Mouse (Mus musculus) stomach, postnatal 0 days (tissue): ENCODE measurements at regions not wholly inside any gene's neighbourhood (a gene's known extent, or its start where the extent isn't known, plus 50 kb on each side); places are given as distances from the start of the nearest gene placed in this dataset.

Experiments used
- ATAC-seq: fragments of 200-750 bp; cut with Nextera tagmentation; 2 replicates; pipeline ENCODE4 v1.8.0; 2017; ENCODE audit not compliant: low FRiP score, low TSS enrichment
- DNase-seq: peaks from one replicate; pipeline ENCODE4 v3.0.0-alpha.2; 2016; ENCODE audit warnings: low spot score
- H3K27ac ChIP-seq: fragments of 300-500 bp; sonication (generic); replicated peaks from 2 replicates; pipeline ENCODE4 v1.5.1; 2014; ENCODE audit warnings: mild to moderate bottlenecking, control low read depth
- H3K27me3 ChIP-seq: fragments of 300-500 bp; sonication (generic); 2 replicates; pipeline ENCODE4 v1.6.1; 2014; ENCODE audit warnings: low read length; ENCODE audit not compliant: control insufficient read depth, insufficient read depth
- H3K36me3 ChIP-seq: fragments of 300-500 bp; sonication (generic); 2 replicates; pipeline ENCODE4 v1.6.1; 2014; ENCODE audit warnings: low read length, mixed read lengths; ENCODE audit not compliant: control insufficient read depth, insufficient read depth
- H3K4me1 ChIP-seq: fragments of 300-500 bp; sonication (generic); replicated peaks from 2 replicates; pipeline ENCODE4 v1.6.1; 2014; ENCODE audit warnings: antibody characterized with exemption; ENCODE audit not compliant: control insufficient read depth, insufficient read depth
- H3K4me2 ChIP-seq: fragments of 300-500 bp; sonication (generic); replicated peaks from 2 replicates; pipeline ENCODE4 v1.6.1; 2014; ENCODE audit warnings: low read depth, mild to moderate bottlenecking, control low read depth, moderate library complexity
- H3K4me3 ChIP-seq: fragments of 300-500 bp; sonication (generic); 2 replicates; pipeline ENCODE4 v1.5.1; 2014; ENCODE audit warnings: low read depth, low read length, control low read depth
- H3K9ac ChIP-seq: fragments of 300-500 bp; sonication (generic); 2 replicates; pipeline ENCODE4 v1.6.1; 2014; ENCODE audit warnings: mild to moderate bottlenecking, low read length, control low read depth, mixed read lengths
- H3K9me3 ChIP-seq: fragments of 300-500 bp; sonication (generic); 2 replicates; pipeline ENCODE4 v1.6.1; 2016; ENCODE audit warnings: low read length; ENCODE audit not compliant: control insufficient read depth
- CTCF ChIP-seq: IDR thresholded peaks from 2 replicates; pipeline ENCODE4 v1.5.1; 2016; ENCODE audit warnings: antibody characterized with exemption, low read depth, mild to moderate bottlenecking, moderate library complexity
- EP300 ChIP-seq: optimal IDR thresholded peaks from 2 replicates; pipeline ENCODE3; 2016; ENCODE audit warnings: antibody characterized with exemption
- WGBS: fragments of 180-500 bp; shearing (Covaris S2); extraction: QIAGEN DNeasy Blood & Tissue Kit; methylation state at CpG from one replicate; pipeline ENCODE4 v1.1.7; 2014; 5-methylcytosine and 5-hydroxymethylcytosine counted together

- H3K36me3 ChIP-seq, result no peaks in the 10 kb centered on the region
- WGBS, result 80% methylated on average over 2 of the region's 2 CpGs
- ATAC-seq, result no peak
- no peak for DNase-seq
- H3K4me2 ChIP-seq, result no peak overlapping the region
- no peaks in the 10 kb centered on the region for H3K27me3 ChIP-seq
- H3K9me3 ChIP-seq, result no peaks in the 10 kb centered on the region
- no peaks in the 10 kb centered on the region for H3K4me1 ChIP-seq
- no peak overlapping the region for H3K4me3 ChIP-seq
- no peak overlapping the region for H3K27ac ChIP-seq
- no peak for TF ChIP-seq EP300
- no peak for TF ChIP-seq CTCF
- H3K9ac ChIP-seq, result no peak overlapping the region
Observed at GRCm38 (mm10) chr15:44064855-44065254, 3930.7 kb downstream of the 9330182O14Rik start.

GRCm38 (mm10) chr15:44083680-44084079 lies 3949.5 kb downstream of the 9330182O14Rik start:
- Histone ChIP-seq H3K27me3 (no peaks in the 10 kb centered on the region), H3K27ac (no peak overlapping the region), H3K9ac (no peak overlapping the region), H3K4me1 (no peaks in the 10 kb centered on the region), H3K4me2 (no peak overlapping the region), H3K9me3 (no peaks in the 10 kb centered on the region), H3K36me3 (no peaks in the 10 kb centered on the region), H3K4me3 (no peak overlapping the region)
- TF ChIP-seq EP300 (no peak), CTCF (no peak)
- WGBS, result 76% methylated on average over 1 of the region's 1 CpGs
- DNase-seq, result no peak
- ATAC-seq, result no peak

GRCm38 (mm10) chr15:44112328-44112944 lies 3978.3 kb downstream of the 9330182O14Rik start:
- no peak overlapping the region for H3K27ac ChIP-seq
- no peaks in the 10 kb centered on the region for H3K36me3 ChIP-seq
- WGBS, result 70% methylated on average over 2 of the region's 2 CpGs
- H3K4me1 ChIP-seq, result no peaks in the 10 kb centered on the region
- H3K27me3 ChIP-seq, result no peaks in the 10 kb centered on the region
- no peak overlapping the region for H3K4me3 ChIP-seq
- no peak for ATAC-seq
- H3K9ac ChIP-seq, result no peak overlapping the region
- H3K4me2 ChIP-seq, result no peak overlapping the region
- DNase-seq, result no peak
- TF ChIP-seq EP300 (no peak), CTCF (no peak)
- H3K9me3 ChIP-seq, result no peaks in the 10 kb centered on the region

- Histone ChIP-seq H3K4me3 (no peak overlapping the region), H3K9ac (no peak overlapping the region), H3K4me1 (no peaks in the 10 kb centered on the region), H3K9me3 (no peaks in the 10 kb centered on the region), H3K36me3 (no peaks in the 10 kb centered on the region), H3K27ac (no peak overlapping the region), H3K4me2 (no peak overlapping the region), H3K27me3 (no peaks in the 10 kb centered on the region)
- no peak for TF ChIP-seq EP300
- no peak for TF ChIP-seq CTCF
- DNase-seq (no peak), ATAC-seq (no peak)
- WGBS, result 58% methylated on average over 1 of the region's 1 CpGs
Observed at GRCm38 (mm10) chr15:44134213-44134612, 4000.0 kb downstream of the 9330182O14Rik start.
